Mouse (Mus musculus) heart, adult 9 months (tissue): ENCODE data around the gene Prss36.

Source experiments
- DNase-seq, 2 experiments: peaks; one replicate each; pipeline ENCODE4 v3.0.0; 2022; ENCODE audit warnings: low spot score in 2 of 2

The Prss36 gene

GRCm38 (mm10) chr7:127935028-127935722 is 11.3 kb downstream of the Prss36 start:
- peak; percentile 96 to 97 for DNase-seq

GRCm38 (mm10) chr7:127934075-127934474 is 12.4 kb downstream of the Prss36 start:
- DNase-seq, result no peak

GRCm38 (mm10) chr7:127932273-127933031 is 14.1 kb downstream of the Prss36 start:
- DNase-seq, result no peak

- DNase-seq, result no peak
Measured at GRCm38 (mm10) chr7:127931351-127932135, 15.0 kb downstream of the Prss36 start.

GRCm38 (mm10) chr7:127930636-127931035 is 15.9 kb downstream of the Prss36 start:
- no peak for DNase-seq

- no peak for DNase-seq
Measured at GRCm38 (mm10) chr7:127929923-127930322, 16.6 kb downstream of the Prss36 start, which contains the start of gene Prss8. TSS of gene Prss8 (minus strand) at chr7:127930104.

- no peak for DNase-seq
Measured at GRCm38 (mm10) chr7:127928596-127928995, 17.9 kb downstream of the Prss36 start.

- no peak for DNase-seq
Measured at GRCm38 (mm10) chr7:127927726-127928125, 18.8 kb downstream of the Prss36 start.

- no peak for DNase-seq
Measured at GRCm38 (mm10) chr7:127926846-127927245, 19.7 kb downstream of the Prss36 start.

- DNase-seq, result no peak
Measured at GRCm38 (mm10) chr7:127926066-127926465, 20.5 kb downstream of the Prss36 start.

- DNase-seq, result no peak
Measured at GRCm38 (mm10) chr7:127925252-127925651, 21.3 kb downstream of the Prss36 start.

GRCm38 (mm10) chr7:127923714-127924113 is 22.8 kb downstream of the Prss36 start:
- no peak for DNase-seq

- no peak for DNase-seq
Measured at GRCm38 (mm10) chr7:127922451-127923275, 23.9 kb downstream of the Prss36 start.

- DNase-seq, result no peak
Measured at GRCm38 (mm10) chr7:127921516-127921915, 25.0 kb downstream of the Prss36 start.

GRCm38 (mm10) chr7:127919290-127919689 is 27.2 kb downstream of the Prss36 start:
- no peak for DNase-seq

- no peak for DNase-seq
Measured at GRCm38 (mm10) chr7:127918203-127918602, 28.3 kb downstream of the Prss36 start.

GRCm38 (mm10) chr7:127915293-127915692 is 31.2 kb downstream of the Prss36 start:
- no peak for DNase-seq

GRCm38 (mm10) chr7:127912938-127913337 is 33.6 kb downstream of the Prss36 start:
- DNase-seq, result no peak

GRCm38 (mm10) chr7:127912190-127912871 is 34.2 kb downstream of the Prss36 start, which contains the start of gene Kat8:
TSS of gene Kat8 (plus strand) at chr7:127912516.
- DNase-seq, result peak; percentile 88

GRCm38 (mm10) chr7:127908656-127909055 is 37.9 kb downstream of the Prss36 start:
- no peak for DNase-seq

- DNase-seq, result no peak
Measured at GRCm38 (mm10) chr7:127907939-127908338, 38.6 kb downstream of the Prss36 start.
